Mouse (Mus musculus) G1E-ER4 (cell line): ENCODE data around the gene Serping1. TPM values are rescaled to one million over a fixed set of nuclear protein-coding genes. Genes with fewer than 3 reads are reported as not detected.

ENCODE experiments used
- GATA1 ChIP-seq: IDR thresholded peaks from one replicate; pipeline ENCODE4 v1.8.0; 2012; ENCODE audit warnings: low read length, inconsistent platforms
- polyA plus RNA-seq: library from polyadenylated mRNA; stranded (reverse); fragments of >175 nt; gene quantifications from 2 replicates; pipeline ENCODE4 v1.2.3, GENCODE M21; 2012

Serping1 gene
- polyA plus RNA-seq, 1 experiment, result not detected

DNA sequence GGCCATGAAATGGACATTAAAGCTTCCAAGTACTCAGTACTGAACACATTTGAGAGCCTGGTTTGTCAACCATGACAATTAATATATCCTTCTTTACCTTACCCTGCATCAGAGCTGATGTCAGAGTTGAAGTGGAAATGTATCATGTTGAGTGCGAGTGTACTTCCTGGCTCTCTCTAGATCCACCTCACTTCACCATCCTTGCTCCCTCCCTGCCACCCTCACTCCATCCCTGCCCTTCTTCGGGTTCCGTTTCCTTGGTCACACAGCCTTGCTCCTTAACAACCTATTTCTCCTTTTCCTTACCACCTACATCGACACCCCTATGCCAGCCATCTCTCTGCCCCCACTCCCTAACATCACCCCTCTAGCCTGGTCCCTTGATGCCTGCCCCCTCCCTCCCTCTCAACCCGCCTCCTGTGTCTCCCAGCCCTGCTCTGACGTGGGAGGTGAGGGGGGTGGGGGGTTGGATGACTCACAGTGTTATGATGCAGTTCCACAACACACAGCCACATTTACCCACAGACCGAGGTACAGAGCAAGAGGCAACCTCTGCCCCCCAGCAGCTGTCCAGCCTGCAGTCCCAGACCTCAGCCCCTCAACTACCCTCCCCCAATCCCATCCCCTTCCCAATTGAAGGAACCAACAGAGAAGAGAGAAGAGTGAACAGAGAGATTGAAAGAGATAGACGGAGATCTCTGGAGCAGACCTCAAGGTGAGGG, 41.5 kb downstream of the Serping1 start, which contains the start of gene Ypel4:
Gene Ypel4 (plus strand): TSS at position 480 of the 722 bp plus-strand sequence.
- no peak for TF ChIP-seq GATA1

DNA sequence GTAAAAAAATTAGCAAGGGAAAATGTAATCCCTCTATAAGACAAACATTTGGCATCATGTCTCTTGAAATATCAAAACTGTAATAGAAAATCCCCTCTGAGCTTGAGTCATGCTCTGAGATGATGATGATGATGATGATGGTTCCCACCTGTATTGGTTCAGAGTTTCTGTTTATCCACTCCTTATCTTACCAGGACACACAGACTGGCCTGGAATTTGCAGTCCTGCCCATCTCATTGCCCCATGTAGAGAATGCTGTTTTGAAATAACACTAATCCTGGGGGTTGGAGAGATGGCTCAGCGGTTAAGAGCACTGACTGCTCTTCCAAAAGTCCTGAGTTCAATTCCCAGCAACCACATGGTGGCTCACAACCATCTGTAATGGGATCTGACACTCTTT, 42.9 kb downstream of the Serping1 start:
- no peak for TF ChIP-seq GATA1

DNA sequence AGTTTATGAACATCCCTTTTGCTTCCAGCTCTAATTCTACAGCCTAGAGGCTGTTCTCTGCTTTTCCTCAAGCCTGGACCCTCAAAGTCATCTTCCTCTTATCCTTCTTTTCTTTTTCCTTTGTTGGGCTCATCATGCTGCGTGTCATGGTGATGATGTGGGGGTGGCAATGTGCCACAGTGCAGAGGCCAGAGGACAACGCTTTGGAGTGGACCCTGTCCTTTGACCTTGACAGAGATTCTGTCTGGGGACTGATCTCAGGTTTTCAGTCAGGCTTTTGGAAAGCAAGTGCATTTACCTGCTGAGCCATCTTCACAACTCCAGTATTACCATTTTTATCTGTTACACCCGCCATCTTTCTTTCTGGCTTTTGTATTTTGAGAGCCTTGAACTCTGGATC, 44.0 kb downstream of the Serping1 start:
- TF ChIP-seq GATA1, result no peak

DNA sequence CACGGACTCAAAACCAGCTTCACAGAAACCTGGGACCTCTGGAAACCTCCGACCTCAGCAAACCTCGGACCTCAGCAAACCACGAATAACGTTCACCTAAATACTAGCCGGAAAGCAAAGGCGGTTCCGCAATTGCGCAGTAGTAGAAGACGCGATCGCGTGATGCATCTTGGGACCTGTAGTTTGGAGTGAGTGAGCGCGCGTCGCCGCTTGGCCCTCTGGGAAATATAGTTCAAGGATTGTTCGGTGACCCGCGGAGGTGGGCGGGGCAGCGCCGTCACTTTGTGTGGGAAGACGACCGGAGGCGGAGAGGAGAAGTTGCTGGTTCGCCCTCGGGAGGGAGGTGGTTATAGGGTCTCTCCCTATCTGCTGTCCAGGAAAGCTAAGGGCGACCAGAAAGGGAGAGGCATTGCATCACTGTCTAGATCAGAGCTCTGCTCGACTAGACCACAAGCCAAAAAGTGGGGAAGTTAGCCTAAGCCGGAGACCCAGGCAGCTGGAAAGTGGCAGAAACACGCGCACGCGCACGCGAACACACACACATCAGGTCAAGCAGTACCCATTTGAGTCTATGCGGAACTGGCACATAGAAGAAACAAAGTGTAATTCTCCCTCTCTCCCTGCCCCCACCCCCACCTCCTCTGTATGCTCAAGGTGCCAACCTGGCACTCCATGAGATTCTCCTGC, 47.9 kb downstream of the Serping1 start, which contains the start of gene Clp1:
Gene Clp1 (minus strand): TSS at position 179 of the 687 bp plus-strand sequence.
- TF ChIP-seq GATA1, result no peak

DNA sequence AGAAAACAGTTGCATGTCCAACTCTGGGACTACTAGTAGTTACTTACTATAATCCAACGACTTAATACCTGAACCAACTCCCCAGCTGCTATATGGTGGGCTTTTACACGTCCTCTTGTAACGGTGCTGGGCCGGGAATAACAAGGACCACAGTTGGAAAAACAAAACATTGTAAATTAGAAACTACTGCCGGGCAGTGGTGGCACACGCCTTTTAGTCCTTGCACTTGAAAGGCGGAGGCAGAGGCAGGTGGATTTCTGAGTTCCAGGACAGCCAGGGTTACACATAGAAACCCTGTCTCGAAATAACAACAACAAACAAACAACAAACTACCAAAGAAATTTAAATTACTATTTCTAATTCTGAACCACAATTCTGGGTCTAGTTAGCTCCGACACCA, 48.5 kb downstream of the Serping1 start:
- no peak for TF ChIP-seq GATA1

DNA sequence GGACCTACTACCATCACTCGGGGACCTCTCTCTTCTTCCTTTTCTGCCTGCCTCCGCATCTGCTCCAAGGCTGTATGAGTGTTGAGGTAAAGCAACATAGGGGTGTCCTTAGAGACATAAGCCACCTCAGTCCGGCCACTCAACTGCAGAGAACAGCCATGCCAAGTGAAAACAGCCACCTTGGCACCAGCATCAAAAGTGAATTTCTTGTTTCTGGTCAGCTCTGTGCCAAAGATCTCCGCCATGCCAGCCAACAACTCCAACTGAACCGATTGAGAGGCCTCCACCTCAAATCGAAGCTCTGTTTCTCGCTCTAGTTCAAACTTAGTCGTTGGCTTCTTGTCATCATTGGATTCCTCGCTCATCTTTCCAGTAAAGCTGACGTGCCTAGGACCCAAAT, 49.5 kb downstream of the Serping1 start:
- no peak for TF ChIP-seq GATA1

DNA sequence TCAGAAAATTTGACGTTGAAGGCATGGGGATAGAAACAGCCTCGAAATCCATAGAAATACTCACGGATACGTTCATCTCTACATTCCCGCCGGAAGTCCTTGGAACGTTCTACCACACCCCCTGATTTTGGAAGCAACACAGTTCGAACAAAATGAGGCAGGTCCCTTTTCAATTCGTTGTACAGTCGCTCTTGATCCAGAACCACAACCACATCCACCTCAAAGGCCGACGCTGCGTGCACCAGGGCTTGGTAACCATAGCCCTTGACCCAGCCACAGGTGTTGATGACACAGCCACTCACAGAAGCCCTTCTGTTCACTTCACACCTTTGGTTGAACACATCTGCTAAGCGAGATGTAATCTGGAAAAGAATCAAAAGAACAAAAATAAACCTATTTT, 51.4 kb downstream of the Serping1 start:
- no peak for TF ChIP-seq GATA1

DNA sequence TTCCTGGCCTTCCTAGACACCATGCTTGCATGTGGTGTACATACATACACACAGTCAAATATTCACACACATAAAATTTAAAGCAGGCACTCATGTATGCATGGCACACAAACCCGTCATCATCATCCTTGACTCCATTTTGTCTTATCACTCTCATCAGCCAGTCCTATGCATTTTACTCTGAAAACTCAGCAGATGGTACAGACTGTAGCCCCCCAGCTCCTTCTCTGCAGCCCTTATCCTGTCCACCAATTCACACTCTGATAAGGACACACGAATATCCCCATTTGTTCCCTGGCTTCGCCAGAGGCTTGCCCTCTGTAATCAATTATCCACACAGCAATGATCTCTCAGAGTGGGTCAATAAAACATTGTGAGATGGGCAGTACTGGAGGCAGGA, 54.1 kb downstream of the Serping1 start:
- TF ChIP-seq GATA1, result no peak

DNA sequence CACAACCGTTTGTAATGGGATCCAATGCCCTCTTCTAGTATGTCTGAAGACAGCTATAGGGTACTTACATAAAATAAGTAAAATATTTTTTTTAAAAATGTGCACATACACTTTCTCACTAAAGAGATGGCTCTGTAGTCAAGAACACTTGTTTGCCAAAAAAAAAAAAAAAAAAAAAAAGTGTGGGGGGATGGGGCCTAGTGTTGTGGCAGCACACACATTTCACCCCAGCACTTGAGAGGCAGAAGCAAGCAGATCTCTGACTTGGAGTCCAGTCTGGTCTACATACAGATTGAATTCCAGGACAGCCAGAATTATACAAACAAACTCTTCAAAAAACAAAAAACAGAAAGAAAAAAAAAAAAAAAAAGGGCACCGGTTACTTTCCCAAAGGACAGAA, 54.5 kb downstream of the Serping1 start:
- no peak for TF ChIP-seq GATA1

DNA sequence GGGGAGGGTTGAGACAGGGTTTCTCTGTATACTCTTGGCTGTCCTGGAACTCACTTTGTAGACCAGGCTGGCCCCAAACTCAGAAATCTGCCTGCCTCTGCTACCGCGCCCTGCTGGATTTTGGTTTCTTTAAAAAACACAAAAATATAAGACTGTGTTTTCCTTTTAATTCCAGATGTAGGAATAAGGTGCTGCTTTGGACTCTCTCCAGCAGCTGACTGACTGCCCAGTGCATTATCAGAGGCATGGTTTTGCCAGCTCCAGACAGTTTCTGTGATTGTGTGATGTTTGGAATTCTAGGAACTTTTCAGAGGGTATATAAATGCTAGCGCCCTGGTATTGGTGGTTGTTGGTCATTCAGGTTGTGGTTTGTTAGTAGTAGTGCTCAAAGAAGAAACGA, 57.9 kb downstream of the Serping1 start:
- no peak for TF ChIP-seq GATA1

DNA sequence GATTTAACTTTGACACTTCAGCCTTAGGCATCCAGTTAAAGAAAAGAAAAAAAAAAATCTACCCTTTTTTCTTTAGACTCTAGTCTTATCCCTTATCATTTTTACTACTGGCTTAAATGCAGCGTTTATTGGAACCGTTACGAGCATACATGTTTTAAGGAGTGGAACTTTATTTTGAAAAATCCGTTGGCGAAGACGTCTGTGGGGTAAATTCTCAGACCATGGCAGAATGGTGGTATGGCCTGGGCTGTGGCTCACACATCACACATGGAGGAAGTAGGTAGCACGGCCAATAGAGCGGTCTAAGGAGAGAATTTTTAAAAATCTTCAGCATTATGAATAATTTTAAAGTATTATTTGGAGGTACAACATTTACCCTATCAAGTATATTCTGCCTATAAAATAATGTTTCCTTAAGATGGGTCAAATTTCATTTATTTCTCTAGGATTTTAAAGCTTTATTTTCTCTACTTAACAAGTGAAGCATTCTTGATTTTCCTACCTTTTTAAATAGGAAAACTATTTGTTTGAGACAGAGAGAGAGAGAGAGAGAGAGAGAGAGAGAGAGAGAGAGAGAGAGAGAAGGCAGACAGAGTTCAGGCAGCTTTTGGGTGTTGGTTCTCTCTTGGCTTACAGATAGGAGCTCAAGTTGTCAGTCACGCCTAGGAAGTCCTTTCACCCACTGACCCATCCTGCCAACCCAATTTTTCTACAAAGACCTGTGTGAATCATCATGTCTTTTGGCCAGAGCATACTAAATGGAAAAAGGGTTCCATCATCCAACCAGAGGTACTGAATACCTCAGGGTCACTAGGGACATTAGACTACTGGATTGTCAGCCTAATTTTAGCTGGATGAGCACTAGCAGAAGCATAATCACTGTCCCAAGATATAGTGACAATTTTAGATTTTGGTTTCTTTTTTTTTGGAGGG, 58.6 kb downstream of the Serping1 start:
- TF ChIP-seq GATA1, result no peak

DNA sequence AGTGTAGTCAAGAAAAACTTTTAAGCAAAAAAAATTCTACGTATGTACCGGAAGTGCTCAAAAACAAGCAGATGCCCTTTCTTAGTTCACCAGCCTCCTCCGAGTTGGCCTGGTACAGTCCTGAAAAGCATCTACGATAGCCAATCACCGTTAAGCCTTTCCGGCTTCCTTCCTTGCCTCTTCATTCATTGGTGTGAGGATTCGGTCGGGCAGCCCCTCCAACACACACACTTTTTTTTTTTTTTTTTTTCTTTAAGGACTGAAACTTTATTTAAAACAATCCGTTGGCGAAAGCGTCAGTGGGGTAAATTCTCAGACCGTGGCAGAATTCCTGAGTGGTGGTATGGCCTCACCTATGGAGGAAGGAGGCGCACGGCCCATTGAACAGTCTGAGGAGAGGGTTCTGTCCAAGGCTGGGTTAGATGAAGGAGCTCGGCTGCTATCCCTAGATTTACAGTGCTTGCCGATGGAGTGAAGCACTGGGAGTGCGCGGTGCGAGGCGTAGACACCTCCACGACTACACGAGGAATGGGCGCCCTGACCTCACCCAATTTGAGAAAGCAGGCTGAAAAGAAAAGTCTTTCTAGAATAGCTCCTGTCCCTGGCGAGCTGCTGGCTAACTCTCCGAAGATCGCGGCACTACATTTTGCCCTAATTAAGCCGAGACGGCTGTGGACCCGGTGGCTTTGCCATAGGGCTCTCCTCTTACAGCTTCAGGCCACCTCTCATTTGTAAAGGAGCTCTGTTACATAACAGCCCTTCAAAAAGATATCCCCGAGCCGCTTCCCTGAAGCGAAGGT, 59.5 kb downstream of the Serping1 start:
- TF ChIP-seq GATA1, result no peak

Other genes with a start within 250 kb of the Serping1 start
- 10.8 and 13.2 TPM in 2 replicates for gene Ctnnd1, start 124.7 kb downstream of the Serping1 start, polyA plus RNA-seq
- not detected in 2 replicates for gene Btbd18, start 116.4 kb downstream of the Serping1 start, polyA plus RNA-seq
- gene Selenoh, start 104.7 kb downstream of the Serping1 start, polyA plus RNA-seq, result 410 and 495 TPM in 2 replicates
- not detected in 2 replicates for gene Gm28635, start 97.4 kb downstream of the Serping1 start, polyA plus RNA-seq
- gene Med19, start 97.0 kb downstream of the Serping1 start, polyA plus RNA-seq, result 26.7 and 30.6 TPM in 2 replicates
- gene Tmx2, start 96.3 kb downstream of the Serping1 start, polyA plus RNA-seq, result 3.4 and 5.5 TPM in 2 replicates
- gene Zdhhc5, start 60.3 kb downstream of the Serping1 start, polyA plus RNA-seq, result 28.6 and 31.5 TPM in 2 replicates
- gene Clp1, start 48.1 kb downstream of the Serping1 start, polyA plus RNA-seq, result 0.71 and 0.84 TPM in 2 replicates
- gene Ypel4, start 41.4 kb downstream of the Serping1 start, polyA plus RNA-seq, result 1.4 TPM in 2 replicates
- gene Gm19426, start 31.8 kb downstream of the Serping1 start, polyA plus RNA-seq, result 0.11 TPM in 1 of 2 replicates, not detected in the other
- gene Ube2l6, start 23.4 kb upstream of the Serping1 start, polyA plus RNA-seq, result 1.5 and 5.3 TPM in 2 replicates
- gene Smtnl1, start 47.2 kb upstream of the Serping1 start, polyA plus RNA-seq, result not detected in 2 replicates
- gene Timm10, start 51.6 kb upstream of the Serping1 start, polyA plus RNA-seq, result 13.4 and 17.2 TPM in 2 replicates
- not detected in 2 replicates for gene Slc43a1, start 63.4 kb upstream of the Serping1 start, polyA plus RNA-seq
- gene Rtn4rl2, start 111.3 kb upstream of the Serping1 start, polyA plus RNA-seq, result not detected in 2 replicates
- 16.5 and 23.1 TPM in 2 replicates for gene Slc43a3, start 161.1 kb upstream of the Serping1 start, polyA plus RNA-seq
- gene Prg2, start 205.0 kb upstream of the Serping1 start, polyA plus RNA-seq, result not detected in 2 replicates
- gene Prg3, start 212.8 kb upstream of the Serping1 start, polyA plus RNA-seq, result not detected in 2 replicates